Mouse (Mus musculus) liver, postnatal 0 days (tissue): ENCODE measurements at regions not wholly inside any gene's neighbourhood (a gene's known extent, or its start where the extent isn't known, plus 50 kb on each side); places are given as distances from the start of the nearest gene placed in this dataset.

ENCODE experiments used
- CTCF ChIP-seq: sonication (generic); IDR thresholded peaks from 2 replicates; pipeline ENCODE4 v1.5.1; 2016; ENCODE audit warnings: antibody characterized with exemption, low read depth
- EP300 ChIP-seq: IDR thresholded peaks from 2 replicates; pipeline ENCODE4 v1.6.1; 2016; ENCODE audit warnings: antibody characterized with exemption, low read depth, mild to moderate bottlenecking

DNA sequence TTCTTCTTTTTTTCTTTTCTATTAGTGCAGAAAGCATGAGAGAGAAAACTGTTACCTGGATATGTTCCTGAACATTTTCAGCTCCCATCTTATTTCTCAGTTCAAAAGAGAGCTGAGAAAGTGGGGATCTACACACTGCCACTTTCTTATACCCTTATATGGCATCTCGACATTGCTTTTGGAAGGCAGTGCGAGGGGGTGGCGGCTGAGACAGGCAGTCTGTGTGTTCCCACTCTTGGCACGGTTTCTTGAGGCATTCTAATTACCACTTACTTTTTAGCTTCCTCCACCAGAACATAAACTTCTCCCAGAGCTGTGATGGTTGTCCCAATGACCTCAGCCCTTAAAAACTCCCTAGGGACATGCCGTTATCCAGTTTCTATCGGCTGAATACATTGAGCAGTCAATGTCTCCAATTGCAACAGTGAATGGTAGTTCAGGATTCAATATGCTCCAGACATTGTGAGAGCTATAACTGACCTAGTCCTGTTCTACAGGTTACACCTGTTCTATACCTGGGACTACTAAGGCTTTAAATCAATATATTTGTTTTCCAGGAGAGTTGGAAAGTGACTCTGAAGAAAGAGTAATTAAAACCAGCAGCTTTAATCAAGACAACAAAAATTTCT is 106.8 kb downstream of the D1Ertd622e start:
- no peak for TF ChIP-seq CTCF
- no peak for TF ChIP-seq EP300
